Mouse (Mus musculus) fat pad, adult 2 months (tissue): ENCODE results near the gene Mroh2a.

Experiments used
- DNase-seq: peaks from one replicate; pipeline ENCODE4 v3.0.0-alpha.2; 2011; ENCODE audit warnings: low read depth, low spot score; ENCODE audit errors: extremely low read depth

The Mroh2a gene

GRCm38 (mm10) chr1:88234646-88235045 is 7.9 kb downstream of the Mroh2a start:
- no peak for DNase-seq

DNA sequence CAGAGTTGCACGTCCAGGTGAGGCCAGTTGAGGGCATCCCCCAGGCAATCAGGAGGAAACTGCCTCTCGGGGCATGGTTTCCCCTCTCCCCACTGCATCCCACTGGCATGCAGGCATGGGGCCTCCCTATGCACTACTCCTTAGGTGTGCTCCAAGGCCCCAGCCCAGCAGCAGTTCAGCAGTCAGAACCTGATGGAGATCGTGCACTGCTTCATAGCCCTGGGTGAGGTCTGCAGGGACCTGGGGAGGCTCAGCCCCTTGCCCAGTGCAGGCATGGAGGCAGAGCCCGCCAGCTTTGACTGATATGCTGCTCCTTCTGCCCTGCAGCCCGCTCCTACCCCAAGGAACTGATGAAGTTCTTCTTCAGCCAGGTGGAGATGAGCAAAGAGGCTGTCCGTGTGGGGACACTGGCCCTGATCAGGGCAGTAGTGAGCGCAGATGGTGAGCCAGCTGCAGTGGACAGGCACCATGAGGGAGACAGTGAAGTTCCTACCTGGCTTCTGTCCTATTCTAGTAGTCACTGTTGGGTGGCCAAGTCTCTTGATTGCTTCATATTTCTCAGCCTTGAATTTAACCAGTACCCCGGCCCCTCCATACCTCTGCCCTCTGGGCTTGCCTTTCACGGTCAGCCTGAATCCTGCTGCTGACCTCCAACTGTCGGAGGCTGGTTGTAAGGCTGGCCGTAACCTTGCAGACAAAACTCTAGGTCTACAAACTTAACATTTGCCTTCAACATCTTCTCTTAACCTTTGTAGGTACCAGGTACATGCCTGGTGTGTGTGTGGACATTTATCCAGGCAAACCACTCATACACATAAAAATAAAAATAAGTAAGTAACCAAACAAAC is 8.5 kb downstream of the Mroh2a start:
- DNase-seq, result no peak

GRCm38 (mm10) chr1:88235894-88236415 is 9.2 kb downstream of the Mroh2a start:
- DNase-seq, result no peak

DNA sequence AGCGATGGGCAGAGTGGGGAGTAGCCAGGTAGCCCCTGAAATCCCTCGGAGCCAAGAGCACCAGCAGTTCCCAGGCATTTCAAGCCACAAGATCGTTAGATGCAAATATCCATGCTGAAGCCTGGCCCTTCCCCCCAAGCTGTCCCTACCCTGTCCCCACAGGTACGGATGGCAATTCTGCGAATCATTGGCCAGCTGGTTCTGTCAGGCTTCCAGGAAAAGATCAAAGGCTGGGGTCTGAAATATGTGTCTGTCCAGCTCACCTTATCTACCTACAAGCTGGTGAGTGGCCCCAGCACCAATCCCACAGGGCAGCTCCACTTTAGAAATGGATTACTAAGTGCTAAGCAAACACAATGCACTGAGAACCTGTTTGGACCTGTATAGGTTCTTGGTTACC is 10.5 kb downstream of the Mroh2a start:
- DNase-seq, result no peak

DNA sequence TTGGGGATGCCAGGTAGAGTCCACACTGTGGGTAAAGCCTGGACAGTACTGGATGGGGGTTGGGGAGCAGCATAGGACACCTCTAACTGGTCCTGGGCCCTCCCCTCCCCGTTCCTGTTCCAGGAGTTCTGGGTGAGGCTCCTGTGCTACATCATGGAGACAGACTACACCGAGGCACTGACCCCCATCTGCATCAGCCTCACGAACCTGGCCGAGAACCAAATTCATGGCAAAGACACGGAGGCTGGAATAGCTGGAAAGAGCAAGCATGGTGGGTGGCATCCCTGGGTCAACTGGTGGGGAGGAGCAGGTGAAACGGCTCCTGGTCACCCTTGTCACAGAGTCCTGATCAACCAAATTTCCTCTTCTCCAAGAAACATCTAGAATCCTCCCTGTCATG is 12.0 kb downstream of the Mroh2a start:
- DNase-seq, result no peak

DNA sequence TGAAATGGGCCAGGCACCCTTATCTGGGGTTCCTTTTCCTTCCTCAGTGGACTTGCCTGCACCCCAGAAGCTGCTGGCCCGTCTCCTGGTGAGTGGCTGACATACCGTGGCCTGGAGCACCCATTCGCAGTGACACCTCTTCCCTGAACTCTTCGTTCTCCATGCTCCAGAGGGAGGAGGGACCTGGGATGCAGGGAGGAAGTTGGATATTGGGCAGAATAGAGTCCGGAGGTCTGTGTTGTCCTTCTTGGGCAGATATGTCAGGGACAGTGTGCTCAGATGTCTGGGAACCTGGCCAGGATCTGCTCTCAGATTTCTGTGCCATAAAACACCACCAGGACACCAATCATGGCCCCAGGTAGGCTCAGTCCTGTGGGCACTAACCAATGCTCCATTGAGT is 13.3 kb downstream of the Mroh2a start:
- DNase-seq, result no peak

DNA sequence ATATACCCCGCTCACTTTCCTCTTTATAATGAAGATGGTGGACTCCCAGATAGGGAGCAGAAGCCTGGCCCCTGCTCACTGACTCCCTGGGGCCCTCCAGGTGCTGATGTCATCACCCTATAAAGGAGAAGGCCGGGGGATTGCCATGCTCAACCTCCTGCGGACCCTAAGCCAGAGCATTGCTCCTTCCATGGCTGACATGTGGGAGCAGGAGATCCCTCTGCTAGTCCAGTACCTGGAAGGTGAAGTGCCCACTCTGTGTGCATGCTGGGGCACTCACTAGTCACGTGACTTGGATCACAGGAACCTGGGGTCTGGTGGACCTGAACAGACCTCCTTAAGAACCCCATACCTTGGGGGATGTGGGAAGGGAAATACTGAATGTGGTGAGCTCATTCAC is 13.8 kb downstream of the Mroh2a start:
- DNase-seq, result no peak

- no peak for DNase-seq
Observed at GRCm38 (mm10) chr1:88243861-88244260, 17.1 kb downstream of the Mroh2a start.

DNA sequence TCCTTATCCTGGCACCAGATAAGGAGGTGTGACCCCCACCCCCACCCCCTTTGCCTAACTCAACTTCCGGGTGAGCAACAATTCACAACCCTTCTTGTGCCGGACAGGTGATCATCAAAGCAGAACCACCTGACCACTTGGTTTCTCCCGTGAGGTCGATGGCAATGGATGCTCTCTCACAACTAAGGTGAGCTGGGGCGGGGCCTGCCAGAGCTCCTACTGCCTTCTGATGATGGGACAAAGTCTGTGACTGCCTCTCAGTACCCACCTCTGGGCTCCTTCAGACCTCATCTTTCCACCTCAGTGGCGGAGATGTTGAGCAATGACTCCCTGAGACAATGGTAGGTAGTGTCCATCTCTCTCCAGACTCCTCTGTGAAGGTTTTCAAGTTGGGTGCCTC is 19.1 kb downstream of the Mroh2a start:
- no peak for DNase-seq

DNA sequence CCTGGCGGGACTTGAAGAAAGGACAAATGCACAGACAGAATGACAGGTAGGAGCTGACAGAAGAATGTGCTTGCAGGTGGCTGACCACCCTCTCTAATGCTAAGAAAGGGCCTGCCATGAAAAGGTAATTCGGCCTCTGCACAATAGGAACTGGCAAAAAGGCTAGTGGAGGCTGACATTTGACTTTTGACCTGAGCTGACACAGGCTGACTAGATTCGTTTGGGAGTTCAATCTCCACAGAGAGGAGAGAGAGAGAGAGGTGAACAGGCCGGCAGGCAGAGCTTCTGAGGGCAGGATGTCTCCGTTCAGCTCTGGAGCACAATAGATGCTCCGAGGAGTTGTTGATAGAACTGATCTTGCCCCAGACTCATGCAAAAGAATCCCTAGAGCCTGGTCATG is 19.6 kb downstream of the Mroh2a start:
- DNase-seq, result no peak

GRCm38 (mm10) chr1:88247660-88248059 is 20.9 kb downstream of the Mroh2a start:
- no peak for DNase-seq

DNA sequence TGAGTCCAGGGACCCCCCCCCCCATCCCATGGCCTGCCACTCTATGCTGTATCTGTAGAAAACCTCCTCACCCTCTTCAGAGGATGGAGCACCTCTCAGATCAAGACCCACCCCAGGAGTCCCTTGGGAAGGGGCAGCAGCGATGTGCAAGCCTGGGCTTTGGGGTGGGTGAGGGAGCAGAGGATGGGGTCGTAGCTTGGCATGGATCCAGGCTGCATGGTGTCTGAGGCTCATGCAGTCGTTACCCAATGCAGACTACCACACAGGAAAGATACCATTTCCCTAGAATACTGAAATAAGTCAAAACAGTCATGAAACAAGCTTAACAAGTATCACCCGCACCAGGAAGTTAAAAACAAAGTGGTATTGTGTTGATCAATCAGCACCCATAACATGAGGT is 21.9 kb downstream of the Mroh2a start:
- DNase-seq, result no peak

DNA sequence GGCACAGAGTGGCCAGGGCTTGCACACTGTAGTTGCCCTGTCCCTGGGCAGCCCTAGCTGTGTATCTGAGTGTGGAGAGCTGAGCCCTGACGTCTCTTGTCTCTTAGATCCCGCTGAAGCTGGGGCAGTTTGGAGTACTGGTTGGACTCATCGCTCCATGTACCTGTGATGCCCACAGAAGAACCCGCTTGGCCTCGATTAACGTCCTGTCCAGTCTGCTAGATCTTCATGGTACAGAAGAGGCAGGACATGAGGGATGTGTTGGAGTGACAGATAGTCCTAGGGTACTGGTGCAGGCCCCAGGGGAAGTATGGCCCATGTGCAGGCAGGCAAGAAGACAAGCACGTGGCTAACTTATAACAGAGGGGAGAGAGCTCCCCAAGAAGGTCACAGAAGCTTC is 22.8 kb downstream of the Mroh2a start:
- no peak for DNase-seq

DNA sequence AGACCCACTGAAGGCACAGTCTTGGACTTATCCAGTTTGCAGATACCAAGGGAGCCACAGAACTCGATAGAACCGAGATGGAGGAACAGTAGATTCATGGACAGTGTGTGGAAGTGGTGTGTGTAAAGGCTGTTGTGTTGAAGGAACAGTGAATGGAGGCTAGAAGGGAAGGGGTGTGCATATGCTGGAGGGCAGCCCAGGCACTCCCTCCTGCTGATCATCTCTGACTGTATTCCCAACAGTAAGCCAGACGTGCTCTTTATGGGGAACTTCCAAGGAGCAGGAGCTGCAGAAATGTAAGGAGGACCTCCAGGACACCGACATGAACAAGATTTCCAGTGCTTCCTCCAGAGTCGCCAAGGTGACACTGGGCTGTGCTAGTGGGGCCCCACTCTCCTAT is 23.2 kb downstream of the Mroh2a start:
- DNase-seq, result no peak

DNA sequence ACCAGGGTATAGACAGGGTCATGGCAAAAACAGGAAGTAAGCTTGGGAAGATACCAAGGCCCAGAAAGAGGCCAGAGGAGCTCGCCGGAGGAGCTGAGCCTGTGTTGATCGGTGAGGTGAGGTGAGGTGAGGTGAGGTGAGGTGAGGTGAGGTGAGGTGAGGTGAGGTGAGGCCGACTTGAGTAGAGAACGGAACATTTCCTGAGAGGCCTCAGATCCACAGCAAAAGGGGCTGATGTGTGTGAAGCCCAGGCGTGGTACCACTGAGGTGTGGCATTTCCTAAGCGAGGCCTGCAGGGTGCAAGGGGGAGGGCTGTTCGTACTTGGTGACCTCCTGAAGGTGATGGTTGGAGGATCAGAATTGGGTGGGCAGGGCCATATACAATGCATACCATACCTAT is 26.3 kb downstream of the Mroh2a start:
- no peak for DNase-seq

DNA sequence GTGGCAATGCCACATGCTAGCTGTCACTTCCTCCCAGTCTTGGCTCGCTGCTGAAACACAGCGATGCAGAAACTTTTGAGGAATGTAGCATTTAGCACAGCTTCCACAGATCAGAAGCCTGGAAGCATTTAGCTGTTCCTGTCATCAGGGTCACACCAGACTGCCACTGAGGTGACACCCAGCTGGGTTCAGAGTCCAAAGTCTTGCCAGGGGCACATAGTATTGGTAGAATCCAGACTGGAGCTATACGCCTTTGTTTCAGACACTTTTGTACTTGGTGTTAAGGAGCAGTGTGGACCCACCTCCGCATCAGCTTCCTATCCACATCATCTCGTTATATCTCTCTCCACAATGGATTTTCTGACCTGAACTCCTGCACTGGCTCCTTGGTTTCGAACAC is 26.8 kb downstream of the Mroh2a start:
- DNase-seq, result no peak

DNA sequence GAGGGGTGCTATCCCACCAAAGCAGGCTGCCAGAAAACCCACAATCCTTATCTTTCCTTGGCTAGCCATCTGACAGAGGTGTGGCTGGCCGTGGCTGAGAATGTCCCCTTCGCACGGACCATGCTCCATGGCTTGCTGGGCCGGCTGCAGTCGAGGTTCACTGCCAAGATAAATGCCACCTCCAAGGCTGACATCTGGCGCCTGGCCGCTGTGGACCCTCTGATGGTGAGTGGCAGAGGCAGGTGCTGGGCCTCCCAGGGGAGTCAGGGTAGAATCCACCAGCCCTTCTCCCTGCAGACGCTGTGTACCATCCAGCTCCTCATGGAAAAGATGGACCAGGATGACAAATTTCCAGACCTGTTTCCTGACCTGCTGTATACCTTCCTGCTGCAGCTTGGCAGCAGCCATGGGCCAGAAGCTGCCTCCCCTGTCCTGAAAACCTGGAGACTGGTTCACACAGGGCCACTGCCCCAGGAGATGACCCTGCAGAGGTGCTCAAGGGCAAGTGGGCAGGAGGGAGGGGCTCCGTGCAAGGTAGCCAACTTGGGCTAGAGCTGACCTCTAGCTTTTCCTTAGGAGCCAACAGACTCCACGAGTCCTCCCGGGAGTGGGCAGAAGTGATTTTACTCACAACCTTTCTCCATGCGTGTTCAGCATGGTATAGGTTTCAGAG is 28.1 kb downstream of the Mroh2a start:
- DNase-seq, result no peak

- no peak for DNase-seq
Observed at GRCm38 (mm10) chr1:88255466-88255857, 28.7 kb downstream of the Mroh2a start.

DNA sequence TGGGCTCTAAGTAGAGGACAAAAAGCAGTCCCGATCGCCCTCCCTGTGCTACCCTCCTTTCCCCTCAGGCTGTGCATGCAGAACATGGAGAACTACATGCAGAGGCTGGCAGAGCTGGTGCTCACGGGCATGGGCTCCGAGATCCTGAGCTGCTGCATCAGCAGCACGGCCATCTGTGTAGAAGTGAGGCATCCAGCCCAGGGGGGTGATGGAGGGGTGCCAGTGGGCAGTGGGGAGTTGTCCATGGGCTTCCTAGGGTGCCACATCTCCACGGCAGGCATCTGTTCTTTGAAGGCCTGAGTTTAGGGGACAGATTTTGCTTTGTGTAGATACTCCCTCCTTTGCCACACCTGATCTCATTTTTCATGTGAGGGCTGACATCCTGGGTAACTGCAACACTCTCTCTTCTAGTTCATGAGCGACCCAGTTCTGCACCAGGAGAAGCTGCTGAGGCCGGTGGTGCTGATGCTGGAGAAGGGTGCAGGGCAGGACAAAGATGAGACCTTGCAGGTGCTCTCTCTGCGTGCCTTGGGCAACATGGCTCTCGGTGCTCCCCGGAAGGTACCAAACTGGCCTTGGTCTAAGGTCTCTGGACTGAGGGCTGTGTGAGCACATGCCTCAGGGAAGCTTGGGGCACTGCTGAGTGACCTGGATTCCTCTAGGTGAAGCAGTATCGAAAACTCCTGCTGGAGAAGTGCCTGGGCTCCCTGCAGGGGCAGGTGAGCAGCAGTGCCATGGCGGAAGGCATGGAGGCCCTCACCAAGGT is 29.4 kb downstream of the Mroh2a start:
- DNase-seq, result no peak

- no peak for DNase-seq
Observed at GRCm38 (mm10) chr1:88256886-88257663, 30.3 kb downstream of the Mroh2a start.

GRCm38 (mm10) chr1:88257681-88258080 is 30.9 kb downstream of the Mroh2a start:
- DNase-seq, result no peak
